In the genomic region with DNA sequence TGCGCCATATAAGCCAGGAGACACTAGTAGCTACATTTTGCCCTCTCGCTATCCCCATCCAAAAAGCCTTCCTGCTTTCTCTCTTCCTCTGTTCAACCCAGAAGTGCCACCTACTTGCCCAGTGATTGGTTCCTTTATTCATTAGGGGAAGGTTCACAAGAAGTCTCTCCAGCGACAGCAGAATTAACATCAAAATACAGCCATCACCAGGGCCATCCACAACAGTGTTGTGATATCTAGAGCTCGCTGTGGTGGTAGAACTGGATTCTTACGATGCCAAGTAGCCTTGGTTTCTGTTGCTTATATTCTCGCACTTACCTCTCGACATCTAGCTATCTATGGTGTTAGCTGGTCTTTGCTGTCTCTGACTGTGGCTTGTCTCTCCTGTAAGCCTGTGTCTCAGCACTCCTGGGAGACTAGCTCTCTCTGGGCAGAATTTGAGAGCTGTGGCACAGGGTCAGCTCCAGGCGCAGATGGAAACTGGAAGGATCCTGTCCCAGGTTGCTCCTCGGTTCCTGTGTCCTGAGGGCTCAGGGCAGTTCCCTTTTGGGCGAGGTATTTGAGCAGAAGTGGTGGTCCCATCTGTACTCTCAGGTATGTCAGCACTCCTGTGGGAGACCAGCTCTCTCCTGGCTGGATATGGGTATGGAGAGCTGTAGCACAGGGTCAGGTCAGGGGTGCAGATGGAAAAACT, we compare ENCODE assay signal across 31 mouse cellular contexts.
DNase-seq lines count a peak whose midpoint lies in the region; ATAC-seq and TF ChIP-seq lines count a peak whose summit lies in the region.
"Had no signal": no experiment of that assay in that cellular context is flagged by ENCODE, and none has a peak within 500 bp of the region (broad histone marks: within the 10 kb centered on the region; RNA-seq: fewer than 3 reads in every experiment).

No protein-coding gene starts in this region.

- H3K27ac ChIP-seq in heart, embryonic 10.5 days: no peak overlapping the region
- H3K27ac ChIP-seq in ES-E14 (ENCODE audit: insufficient read depth, low read depth, low read length, poor library complexity, severe bottlenecking): no peak overlapping the region
- H3K27ac ChIP-seq in brown adipose tissue, adult 24 weeks (replicated peaks; ENCODE audit: low read depth, low read length): peak overlapping the region; percentile 99
- no peak overlapping the region for H3K27ac ChIP-seq in midbrain, embryonic 13.5 days
- H3K27ac ChIP-seq: embryonic facial prominence, embryonic 12.5 days; forebrain, embryonic 13.5 days; gastrocnemius, adult 2 months; heart, adult 2 months; heart, embryonic 15.5 days; hindbrain, embryonic 14.5 days; hindbrain, postnatal 0 days had no signal

- H3K4me3 ChIP-seq in heart, embryonic 10.5 days: no peak overlapping the region
- no peak overlapping the region for H3K4me3 ChIP-seq in ES-E14 (ENCODE audit: insufficient read depth in 1 of 2, low read depth in 1 of 2, low read length in 2 of 2, poor library complexity in 1 of 2, severe bottlenecking in 1 of 2)
- H3K4me3 ChIP-seq in brown adipose tissue, adult 24 weeks (ENCODE audit: insufficient read depth, low read depth, low read length): peak overlapping the region; percentile 41
- H3K4me3 ChIP-seq in midbrain, embryonic 13.5 days (replicated peaks): no peak overlapping the region
- H3K4me3 ChIP-seq: embryonic facial prominence, embryonic 12.5 days; embryonic facial prominence, embryonic 15.5 days; forebrain, embryonic 13.5 days; gastrocnemius, adult 2 months; heart, adult 2 months; heart, embryonic 12.5 days; heart, embryonic 15.5 days had no signal

- H3K36me3 ChIP-seq in heart, embryonic 10.5 days: no peaks in the 10 kb centered on the region
- H3K36me3 ChIP-seq in ES-E14 (ENCODE audit: control insufficient read depth, insufficient read depth, low read length, poor library complexity, severe bottlenecking): no peaks in the 10 kb centered on the region
- no peaks in the 10 kb centered on the region for H3K36me3 ChIP-seq in midbrain, embryonic 13.5 days
- H3K36me3 ChIP-seq: embryonic facial prominence, embryonic 12.5 days; embryonic facial prominence, embryonic 15.5 days; G1E; heart, embryonic 12.5 days; heart, embryonic 15.5 days had no signal

- intact Hi-C loops in heart, postnatal 14 days (cut with DNase I): no loop called here

- peaks cover 11% of the 10 kb centered on the region for H3K4me1 ChIP-seq in heart, embryonic 10.5 days
- 0 out of 4 replicates have a peak, but pooled peaks cover 0 to 2% of the 10 kb centered on the region in 2 experiments for H3K4me1 ChIP-seq in ES-E14 (ENCODE audit: control insufficient read depth in 2 of 2, insufficient read depth in 2 of 2, low read length in 2 of 2, poor library complexity in 1 of 2)
- peaks cover 11% of the 10 kb centered on the region for H3K4me1 ChIP-seq in brown adipose tissue, adult 24 weeks (ENCODE audit: control insufficient read depth, insufficient read depth, insufficient read length, low read length)
- H3K4me1 ChIP-seq in midbrain, embryonic 13.5 days (replicated peaks): no peaks in the 10 kb centered on the region
- H3K4me1 ChIP-seq: forebrain, embryonic 13.5 days had no signal

- no peak overlapping the region for H3K4me2 ChIP-seq in midbrain, embryonic 13.5 days (replicated peaks)
- H3K4me2 ChIP-seq: embryonic facial prominence, embryonic 12.5 days; embryonic facial prominence, embryonic 15.5 days; forebrain, embryonic 13.5 days; heart, embryonic 12.5 days; heart, embryonic 15.5 days; hindbrain, embryonic 14.5 days had no signal

- no peak overlapping the region for H3K9ac ChIP-seq in ES-E14 (ENCODE audit: insufficient read depth, low read depth, low read length, poor library complexity, severe bottlenecking)
- H3K9ac ChIP-seq in midbrain, embryonic 13.5 days (replicated peaks): no peak overlapping the region
- H3K9ac ChIP-seq: embryonic facial prominence, embryonic 12.5 days; embryonic facial prominence, embryonic 15.5 days; forebrain, embryonic 13.5 days; heart, embryonic 12.5 days; heart, embryonic 15.5 days; hindbrain, embryonic 14.5 days had no signal

- H3K27me3 ChIP-seq in heart, embryonic 10.5 days (ENCODE audit: insufficient read depth, poor library complexity, severe bottlenecking): no peaks in the 10 kb centered on the region
- no peaks in the 10 kb centered on the region for H3K27me3 ChIP-seq in midbrain, embryonic 13.5 days
- H3K27me3 ChIP-seq: embryonic facial prominence, embryonic 12.5 days; embryonic facial prominence, embryonic 15.5 days; forebrain, embryonic 13.5 days; heart, embryonic 12.5 days; heart, embryonic 15.5 days had no signal

- peak; percentile 68 for DNase-seq in heart, embryonic 10.5 days (ENCODE audit: low spot score)
- DNase-seq in heart, postnatal 14 days: no peak
- DNase-seq in ES-CJ7 (ENCODE audit: low read depth, low spot score) (peak; percentile 19), ES-E14 (ENCODE audit: low read depth, low spot score) (peak; percentile 24)
- no peak for DNase-seq in gastrocnemius, adult 8-10 months (ENCODE audit: low spot score in 2 of 2)
- DNase-seq: adrenal gland, postnatal 10 days; adrenal gland, postnatal 36 days; cerebellum, adult 11 months; cerebellum, adult 2 months; cerebellum, adult 9-11 months; cerebellum, postnatal 25 days; gastrocnemius, adult 2 months; gastrocnemius, postnatal 25 days; heart, adult 2 months; heart, postnatal 10 days; heart, postnatal 4 days; kidney, adult 11 months; kidney, adult 8-10 months had no signal

- ATAC-seq in midbrain, embryonic 13.5 days: no peak
- ATAC-seq: CD4-positive, CD25-positive, alpha-beta regulatory T cell, adult 4 months; forebrain, embryonic 13.5 days; forebrain, embryonic 16.5 days; hindbrain, postnatal 0 days; inflammation-experienced regulatory T-cells, adult 6 months had no signal

- H3K9me3 ChIP-seq in heart, embryonic 10.5 days: no peaks in the 10 kb centered on the region
- no peaks in the 10 kb centered on the region for H3K9me3 ChIP-seq in ES-E14 (ENCODE audit: control insufficient read depth, insufficient read depth, low read depth, low read length)
- H3K9me3 ChIP-seq in midbrain, embryonic 13.5 days: no peaks in the 10 kb centered on the region
- H3K9me3 ChIP-seq: embryonic facial prominence, embryonic 12.5 days; embryonic facial prominence, embryonic 15.5 days; forebrain, embryonic 13.5 days; G1E; heart, embryonic 12.5 days; heart, embryonic 15.5 days had no signal

- WGBS in heart, embryonic 10.5 days: 81% methylated on average over 10 of the region's 10 CpGs
- WGBS in midbrain, embryonic 13.5 days: 83% methylated on average over 10 of the region's 10 CpGs

- in situ Hi-C loops in ES-E14 (cut with MboI; ENCODE audit: low sequenced_read_pairs in 2 of 2, unreplicated experiment in 2 of 2): no loop called here

TF ChIP-seq in ES-E14, 5 proteins besides CTCF, POLR2A, EP300 and RAD21:
- no peak for TF ChIP-seq HCFC1 (IDR thresholded peaks at IDR 0.05; ENCODE audit: borderline replicate concordance, insufficient read depth, low read length)
- no peak for TF ChIP-seq MAFK (IDR thresholded peaks at IDR 0.05; ENCODE audit: insufficient read depth, low read depth, low read length)
- no peak for TF ChIP-seq CHD2 (IDR thresholded peaks at IDR 0.05; ENCODE audit: low read depth, low read length)
- TF ChIP-seq ZC3H11A (IDR thresholded peaks at IDR 0.05; ENCODE audit: borderline replicate concordance, low read depth, low read length): no peak
- TF ChIP-seq ZNF384 (IDR thresholded peaks at IDR 0.05; ENCODE audit: low read depth, low read length): no peak
TF ChIP-seq in ES-E14: peak in this region for 0.

Comparison
In these comparisons a context has a peak if more than half of its experiments do, and no peak if none do; other contexts are left out.
1. DNase-seq: peak in heart, embryonic 10.5 days (single experiment), ES-CJ7 (single experiment) and ES-E14 (single experiment); none in heart, postnatal 14 days (0 of 2) and gastrocnemius, adult 8-10 months (0 of 2).